ENCODE assay signal across 19 mouse cellular contexts in genomic region chr11:11781728-11782127, GRCm38 (mm10). TPM values are rescaled to one million over a fixed set of nuclear protein-coding genes. Genes with fewer than 3 reads are reported as not detected.
DNase-seq lines count a peak whose midpoint lies in the region; ATAC-seq and TF ChIP-seq lines count a peak whose summit lies in the region.
"Had no signal": no experiment of that assay in that cellular context is flagged by ENCODE, and none has a peak within 500 bp of the region (broad histone marks: within the 10 kb centered on the region; RNA-seq: fewer than 3 reads in every experiment).

No protein-coding gene starts in this region.

- no peaks in the 10 kb centered on the region for H3K27me3 ChIP-seq in heart, adult 2 months (ENCODE audit: control insufficient read depth, insufficient read depth, low read length)
- no peaks in the 10 kb centered on the region for H3K27me3 ChIP-seq in forebrain, embryonic 13.5 days
- H3K27me3 ChIP-seq: embryonic facial prominence, embryonic 12.5 days; heart, embryonic 12.5 days; hindbrain, embryonic 15.5 days had no signal

- no peaks in the 10 kb centered on the region for H3K79me2 ChIP-seq in heart, adult 2 months (replicated peaks; ENCODE audit: control insufficient read depth, insufficient read depth, low read length)

- peak; percentile 74 for DNase-seq in heart, adult 11 months
- DNase-seq in heart, adult 2 months, result no peak
- DNase-seq in spleen, postnatal 36 days (ENCODE audit: low spot score in 2 of 2), result peak; percentile 42 to 53
- no peak for DNase-seq in spleen, postnatal 14 days (ENCODE audit: low spot score in 2 of 2)
- DNase-seq in thymus, postnatal 0 days (ENCODE audit: low spot score), result no peak
- DNase-seq in cerebellum, postnatal 14 days, result no peak
- DNase-seq: adrenal gland, adult 8-10 months; adrenal gland, postnatal 36 days; cerebellum, adult 2 months; cerebellum, postnatal 10 days; gastrocnemius, adult 2 months; gastrocnemius, postnatal 25 days; heart, adult 18-20 months had no signal

- no peak for TF ChIP-seq POLR2A in heart, adult 2 months (IDR thresholded peaks at IDR 0.05; ENCODE audit: insufficient read depth, low read depth, low read length)

- no peaks in the 10 kb centered on the region for H3K4me1 ChIP-seq in heart, adult 2 months (ENCODE audit: control insufficient read depth, insufficient read depth, low read length)
- H3K4me1 ChIP-seq in forebrain, embryonic 13.5 days, result no peaks in the 10 kb centered on the region
- H3K4me1 ChIP-seq: embryonic facial prominence, embryonic 12.5 days; heart, embryonic 12.5 days; hindbrain, embryonic 15.5 days had no signal

- no peak for TF ChIP-seq EP300 in heart, adult 2 months (IDR thresholded peaks at IDR 0.05; ENCODE audit: insufficient read depth, low read depth, low read length)

- no peak overlapping the region for H3K4me3 ChIP-seq in heart, adult 2 months
- H3K4me3 ChIP-seq in forebrain, embryonic 13.5 days, result no peak overlapping the region
- H3K4me3 ChIP-seq: embryonic facial prominence, embryonic 12.5 days; gastrocnemius, adult 2 months; heart, embryonic 12.5 days; hindbrain, embryonic 15.5 days had no signal

- peak; percentile 76 for ATAC-seq in megakaryocyte progenitor cell, adult 5-6 weeks (replicated peaks; ENCODE audit: poor library complexity)
- ATAC-seq in forebrain, embryonic 13.5 days, result no peak
- ATAC-seq: forebrain, embryonic 16.5 days had no signal

- intact Hi-C loops in heart, adult 2 months (cut with DNase I), result no loop called here

- H3K27ac ChIP-seq in heart, adult 2 months, result no peak overlapping the region
- no peak overlapping the region for H3K27ac ChIP-seq in forebrain, embryonic 13.5 days
- H3K27ac ChIP-seq: embryonic facial prominence, embryonic 12.5 days; gastrocnemius, adult 2 months; hindbrain, embryonic 15.5 days had no signal

- no peak overlapping the region for H3K4me2 ChIP-seq in forebrain, embryonic 13.5 days
- H3K4me2 ChIP-seq: embryonic facial prominence, embryonic 12.5 days; heart, embryonic 12.5 days; hindbrain, embryonic 15.5 days had no signal

- no peaks in the 10 kb centered on the region for H3K9me3 ChIP-seq in forebrain, embryonic 13.5 days (replicated peaks)
- H3K9me3 ChIP-seq: embryonic facial prominence, embryonic 12.5 days; heart, embryonic 12.5 days; hindbrain, embryonic 15.5 days had no signal

- no peak overlapping the region for H3K9ac ChIP-seq in heart, adult 2 months (ENCODE audit: low read depth, low read length)
- H3K9ac ChIP-seq in forebrain, embryonic 13.5 days, result no peak overlapping the region
- H3K9ac ChIP-seq: embryonic facial prominence, embryonic 12.5 days; heart, embryonic 12.5 days; hindbrain, embryonic 15.5 days had no signal

- H3K36me3 ChIP-seq in heart, adult 2 months (ENCODE audit: control insufficient read depth, insufficient read depth, low read length), result no peaks in the 10 kb centered on the region
- H3K36me3 ChIP-seq in forebrain, embryonic 13.5 days (ENCODE audit: poor library complexity, severe bottlenecking), result no peaks in the 10 kb centered on the region
- H3K36me3 ChIP-seq: embryonic facial prominence, embryonic 12.5 days; heart, embryonic 12.5 days; hindbrain, embryonic 15.5 days had no signal

- WGBS in heart, adult 2 months, result 71% methylated on average over 8 of the region's 8 CpGs
- WGBS in forebrain, embryonic 13.5 days, result 87% methylated on average over 8 of the region's 8 CpGs

- TF ChIP-seq CTCF in heart, adult 2 months (IDR thresholded peaks at IDR 0.05), result no peak

RNA-seq across cellular contexts. Expression of gene Fignl1, which starts 27.0 kb away (rescaled TPM):
- total RNA-seq in heart, adult 2 months (2021), result under 1 TPM; 0.21 to 0.30 TPM
- polyA plus RNA-seq in heart, adult 2 months (2012; rRNA removed), result 0.15 and 1.2 TPM in 2 replicates
- 60.0 and 75.1 TPM in 2 replicates for total RNA-seq in megakaryocyte progenitor cell, adult 5-6 weeks (2015)
- 82.4 and 96.9 TPM in 2 replicates for total RNA-seq in megakaryocyte progenitor cell, adult 5-6 weeks (2017)
- 51.5 and 55.5 TPM in 2 replicates for polyA plus RNA-seq in forebrain, embryonic 13.5 days (2015; fragmentation: Nextera tagmentation; extraction: Ambion mirVana)
- polyA plus RNA-seq in thymus, postnatal 0 days (2015; fragmentation: Nextera tagmentation; extraction: Ambion mirVana), result 62.4 and 65.6 TPM in 2 replicates

Comparison
In these comparisons a context has a peak if more than half of its experiments do, and no peak if none do; other contexts are left out.
1. DNase-seq: peak in heart, adult 11 months (single experiment) and spleen, postnatal 36 days (2 of 2); none in heart, adult 2 months (0 of 2), spleen, postnatal 14 days (0 of 2), thymus, postnatal 0 days (single experiment) and cerebellum, postnatal 14 days (0 of 2).
2. RNA of gene Fignl1, which starts 27.0 kb away (polyA plus RNA-seq): 62.4 to 65.6 TPM in thymus, postnatal 0 days and 51.5 to 55.5 TPM in forebrain, embryonic 13.5 days; 0.15 to 1.2 TPM in heart, adult 2 months; every median in the first group is over 10 times any median in the second.